Mouse (Mus musculus) megakaryocyte, embryonic 14.5 days (primary cell): ENCODE data around the gene Kank1.

Experiments used
- FLI1 ChIP-seq: IDR thresholded peaks from 2 replicates; pipeline ENCODE4 v1.6.1; 2012; ENCODE audit warnings: low read length, inconsistent platforms, mixed read lengths
- GATA1 ChIP-seq: IDR thresholded peaks from 3 replicates; pipeline ENCODE4 v1.6.1; 2012; ENCODE audit warnings: mixed read lengths, low read length, inconsistent platforms, borderline replicate concordance

GRCm38 (mm10) chr19:25268532-25268931 is 31.8 kb downstream of the Kank1 start:
- no peak for TF ChIP-seq GATA1
- TF ChIP-seq FLI1 = no peak
